Mouse (Mus musculus) right cerebral cortex, postnatal 10 days (tissue): ENCODE measurements around the gene Cops4.

ENCODE experiments used
- DNase-seq, 2 experiments: peaks; one replicate each; pipeline ENCODE4 v3.0.0; 2021; ENCODE audit warnings: low spot score in 2 of 2

Cops4 gene

DNA sequence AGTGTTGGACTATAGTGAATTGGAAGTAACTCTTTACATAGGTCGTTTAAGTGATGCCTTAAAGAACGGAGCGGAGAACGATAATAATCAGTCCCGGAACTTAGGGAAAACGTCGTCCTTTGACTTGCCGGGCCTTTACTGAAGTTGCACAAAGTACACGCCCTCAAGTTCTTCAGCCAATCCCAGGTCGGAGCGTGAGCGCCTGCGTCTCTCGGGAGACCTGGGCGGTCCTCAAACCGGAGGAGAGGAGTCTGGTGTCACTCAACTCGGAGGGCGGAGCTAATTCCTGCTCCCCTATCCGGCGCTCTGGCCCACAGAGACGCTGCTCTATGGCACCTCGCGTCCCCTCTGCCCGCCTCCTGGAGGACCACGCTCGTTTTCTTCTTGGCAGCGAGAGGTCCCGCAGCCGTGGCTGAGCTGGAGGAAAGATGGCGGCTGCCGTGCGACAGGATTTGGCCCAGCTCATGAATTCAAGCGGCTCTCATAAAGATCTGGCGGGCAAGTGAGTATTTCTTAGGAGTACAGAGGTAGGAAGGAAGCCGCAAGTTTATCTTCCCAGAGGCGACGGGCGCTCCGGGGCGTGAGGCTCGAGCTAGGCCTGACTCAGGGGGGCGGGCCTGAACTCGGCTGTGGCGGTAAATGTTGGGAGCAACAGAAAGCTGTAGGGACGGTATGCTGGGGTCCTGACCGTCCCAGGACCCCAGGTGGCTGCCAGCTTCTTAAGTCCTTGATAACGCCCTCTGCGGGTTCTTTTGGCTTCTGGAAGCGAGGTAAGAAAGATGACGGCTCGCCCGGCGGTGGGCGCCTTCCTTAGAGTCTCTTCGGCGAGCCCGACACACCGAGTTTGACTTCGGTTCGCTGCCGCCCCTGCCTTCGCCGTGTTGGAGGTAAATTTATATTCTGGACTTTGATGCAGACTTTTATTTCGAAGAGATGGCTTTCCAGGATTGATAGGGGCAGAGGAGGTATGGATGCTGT lies at the start of gene Cops4:
Gene Cops4, plus strand, starts transcription at position 261 of the 978 bp plus-strand sequence.
- DNase-seq, result peak; percentile 98 to 99

DNA sequence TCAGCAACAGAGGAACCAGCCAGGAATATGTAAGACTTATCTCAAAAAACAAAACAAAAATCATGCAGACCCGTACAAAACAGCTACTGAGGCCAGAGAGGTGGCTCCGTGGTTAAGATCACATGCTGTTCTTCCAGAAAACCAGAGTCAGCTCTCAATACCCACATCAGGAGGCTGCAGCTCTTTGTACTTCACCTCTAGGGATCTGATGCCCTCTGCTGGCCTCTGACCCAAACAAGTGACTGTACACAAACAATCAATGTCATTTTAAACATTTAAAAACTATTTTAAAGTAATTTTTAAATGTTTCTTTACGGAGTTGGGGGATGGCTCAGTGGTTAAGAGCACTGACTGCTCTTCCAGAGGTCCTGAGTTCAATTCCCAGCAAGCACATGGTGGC lies 41.8 kb upstream of the Cops4 start:
- DNase-seq, result no peak

DNA sequence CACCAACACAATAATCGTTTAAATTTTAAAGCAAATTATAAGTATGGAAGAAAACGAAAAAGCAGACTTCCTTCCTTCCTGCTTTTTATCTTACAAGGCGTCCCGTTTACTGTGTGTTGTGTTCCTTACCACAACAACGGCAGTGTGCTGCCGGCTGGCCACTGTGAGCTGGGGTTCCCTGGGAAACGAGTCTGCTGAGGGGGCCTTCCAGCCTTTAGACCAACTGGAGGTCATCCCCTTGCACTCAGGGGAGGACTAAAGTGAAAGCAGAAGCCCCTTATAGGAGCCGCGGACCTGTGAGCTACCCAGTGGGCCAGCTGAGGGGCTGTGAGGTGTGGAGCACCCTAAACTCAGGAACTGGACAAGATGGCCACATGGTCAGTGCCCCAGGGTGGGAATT lies 40.5 kb upstream of the Cops4 start:
- DNase-seq, result no peak

DNA sequence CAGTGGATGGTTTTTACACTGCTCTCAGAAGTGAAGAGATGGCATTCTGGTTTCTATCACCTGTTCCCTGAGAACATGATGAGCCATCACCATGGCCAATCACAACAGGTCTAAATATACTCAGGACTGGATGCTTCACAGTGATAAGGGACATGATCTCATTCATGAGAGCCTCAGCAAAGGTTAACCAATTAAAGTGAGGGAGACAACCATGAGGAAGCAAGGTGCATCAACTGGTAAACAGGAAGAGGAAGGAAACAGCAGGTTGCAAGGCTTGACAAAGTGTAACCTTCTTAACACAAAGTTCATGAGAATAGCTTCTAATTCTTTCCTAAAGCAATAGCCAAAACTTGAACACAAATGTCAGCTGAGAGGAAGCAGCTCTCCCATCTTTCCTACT lies 34.5 kb upstream of the Cops4 start:
- no peak for DNase-seq

DNA sequence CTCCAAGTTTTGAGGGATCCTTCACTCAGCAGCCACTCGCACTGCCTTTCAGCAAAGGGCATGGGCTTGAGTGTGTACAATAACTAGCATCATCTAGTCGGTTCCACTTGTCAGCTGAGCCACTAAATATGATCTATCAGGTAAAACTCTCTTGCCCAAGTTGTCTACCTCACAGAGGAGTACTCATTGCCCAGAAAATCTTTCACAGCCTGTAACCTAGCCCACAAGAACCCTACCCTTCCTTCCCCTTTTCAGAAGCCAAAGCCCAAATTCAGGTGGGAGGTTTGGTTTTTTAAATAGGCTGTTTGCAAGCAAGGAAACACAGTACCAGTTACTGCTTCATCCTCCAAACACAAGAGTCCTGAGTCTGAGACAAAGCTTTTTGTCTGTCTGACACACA lies 31.0 kb upstream of the Cops4 start:
- DNase-seq, result no peak

DNA sequence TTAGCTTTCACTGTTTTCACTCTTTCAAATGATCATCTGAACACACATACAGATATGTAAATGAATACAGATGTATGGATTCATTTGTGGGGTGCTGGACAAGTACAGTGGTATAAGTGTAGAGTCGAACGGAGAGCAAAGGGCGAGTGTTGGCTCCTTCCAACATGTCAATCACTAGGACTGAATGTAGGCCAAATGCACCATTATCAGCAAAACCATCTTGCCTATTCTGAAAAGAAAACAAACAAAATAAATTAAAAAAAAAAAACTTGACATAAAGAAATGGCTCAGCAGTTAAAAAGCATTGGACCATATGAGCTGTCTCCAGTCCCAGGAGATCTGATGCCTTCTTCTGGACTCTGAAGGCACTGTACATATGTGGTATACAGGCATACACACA lies 29.9 kb upstream of the Cops4 start:
- no peak for DNase-seq

DNA sequence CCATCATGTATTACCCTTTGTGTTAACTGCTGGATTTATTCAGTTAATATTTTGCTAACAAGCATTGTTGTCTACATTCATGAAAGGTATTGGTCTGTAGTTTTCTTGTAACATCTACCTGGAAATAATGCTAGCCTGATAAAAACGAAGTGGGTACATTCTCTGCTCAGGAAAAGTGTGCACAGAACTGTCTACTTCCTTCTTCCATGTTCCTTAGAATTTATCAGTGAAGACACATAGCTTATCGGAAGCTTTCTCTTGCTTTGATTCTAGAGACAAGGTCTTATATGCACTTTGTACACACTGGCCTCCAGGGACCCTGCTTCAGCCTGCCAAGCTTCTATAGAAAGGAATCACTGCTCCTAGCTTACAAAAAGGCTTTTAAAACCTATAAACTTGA lies 28.8 kb upstream of the Cops4 start:
- DNase-seq, result no peak

DNA sequence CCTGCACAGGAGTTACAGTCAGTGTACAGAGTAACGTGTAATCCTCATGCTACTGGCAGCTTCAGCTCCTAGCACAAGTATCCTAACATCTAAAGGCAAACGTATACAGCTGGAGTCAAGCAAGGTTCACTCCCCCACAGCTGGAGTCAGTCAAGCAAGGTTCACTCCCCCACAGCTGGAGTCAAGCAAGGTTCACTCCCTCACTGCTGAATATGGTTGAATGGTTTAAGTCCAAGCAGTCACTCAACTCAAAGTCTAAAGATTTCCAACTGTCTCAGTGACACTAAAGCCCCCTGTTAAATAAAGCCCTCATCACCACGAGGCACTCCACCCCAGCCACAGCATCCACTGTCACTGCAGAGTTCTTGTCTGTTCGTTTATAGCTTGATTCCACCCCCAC lies 26.4 kb upstream of the Cops4 start:
- DNase-seq, result no peak

DNA sequence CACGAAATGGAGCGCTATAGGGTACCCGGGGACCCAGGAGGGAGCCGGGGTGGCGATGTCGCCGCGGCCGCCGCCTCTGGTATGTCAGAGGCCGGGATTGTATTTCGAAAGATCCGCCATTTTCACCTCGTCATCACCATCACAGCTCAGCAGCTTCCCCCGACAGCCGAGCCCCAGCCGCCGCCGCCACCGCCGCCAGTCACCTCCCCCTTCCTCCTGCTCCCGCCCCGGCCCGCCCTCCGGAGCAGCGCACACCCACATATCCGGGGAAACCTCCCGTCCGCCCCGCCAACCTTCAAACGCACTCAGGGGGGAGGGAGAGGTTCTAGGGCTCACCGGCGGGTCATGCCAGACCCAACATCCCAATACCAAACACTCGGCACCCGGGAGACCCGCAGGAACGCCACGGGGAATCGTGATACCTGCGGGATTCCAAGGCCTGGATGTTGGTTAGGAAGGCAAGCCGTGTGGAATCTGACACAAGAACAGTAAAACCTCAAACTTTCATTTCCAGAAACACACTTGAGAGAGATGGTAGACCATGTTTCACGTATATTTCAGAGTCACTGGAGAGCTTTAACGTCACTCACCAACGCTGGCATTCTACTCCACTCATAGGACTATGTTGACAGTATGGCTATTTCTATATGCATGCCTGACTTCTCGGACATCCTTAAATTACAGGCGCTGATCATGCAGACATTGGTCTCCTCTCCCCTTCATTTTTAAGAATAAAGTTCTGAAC lies 19.5 kb upstream of the Cops4 start:
- peak; percentile 85 to 87 for DNase-seq

DNA sequence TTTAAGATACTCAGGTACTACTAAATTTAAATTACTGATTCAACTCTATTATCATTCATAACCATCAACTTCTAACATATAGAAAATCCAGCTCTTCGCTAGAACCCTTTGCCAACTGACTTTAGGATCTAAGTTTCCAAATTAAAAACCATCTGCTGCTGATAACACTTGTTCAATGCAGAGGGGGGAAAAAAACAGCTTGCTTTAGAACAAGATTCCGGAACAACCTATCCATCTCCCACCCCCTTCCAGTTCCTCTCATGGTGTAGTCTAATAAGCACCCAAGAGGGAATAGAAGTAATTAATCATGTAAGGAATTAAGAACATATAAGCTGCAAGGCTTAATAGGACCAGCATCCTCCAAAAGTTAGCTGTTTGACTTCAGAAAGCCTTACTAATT lies 18.9 kb upstream of the Cops4 start:
- DNase-seq, result no peak

DNA sequence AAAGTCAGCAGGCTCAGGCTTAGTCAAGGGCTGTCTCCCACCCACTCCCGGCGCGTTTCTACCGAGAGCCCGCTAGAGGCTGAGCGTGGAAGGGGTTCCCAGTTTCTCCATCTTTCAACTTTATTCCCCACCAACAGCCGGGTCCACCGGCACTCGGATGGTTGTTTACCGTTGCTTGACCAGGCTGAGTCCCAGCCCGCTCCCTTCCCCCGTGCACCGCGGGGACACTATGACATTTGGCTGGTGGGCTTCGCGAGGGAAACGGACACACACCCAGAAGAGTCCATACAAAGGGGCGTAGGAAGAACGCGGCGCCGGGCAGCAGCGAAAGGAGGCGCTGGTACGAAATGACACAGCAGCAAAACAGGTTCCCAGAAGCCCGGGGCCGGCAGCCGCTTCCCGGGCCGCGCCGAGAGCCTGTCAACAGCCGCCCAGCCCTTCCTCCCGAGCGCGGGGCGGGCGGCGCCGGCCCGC lies 18.2 kb upstream of the Cops4 start:
- peak; percentile 67 to 71 for DNase-seq

DNA sequence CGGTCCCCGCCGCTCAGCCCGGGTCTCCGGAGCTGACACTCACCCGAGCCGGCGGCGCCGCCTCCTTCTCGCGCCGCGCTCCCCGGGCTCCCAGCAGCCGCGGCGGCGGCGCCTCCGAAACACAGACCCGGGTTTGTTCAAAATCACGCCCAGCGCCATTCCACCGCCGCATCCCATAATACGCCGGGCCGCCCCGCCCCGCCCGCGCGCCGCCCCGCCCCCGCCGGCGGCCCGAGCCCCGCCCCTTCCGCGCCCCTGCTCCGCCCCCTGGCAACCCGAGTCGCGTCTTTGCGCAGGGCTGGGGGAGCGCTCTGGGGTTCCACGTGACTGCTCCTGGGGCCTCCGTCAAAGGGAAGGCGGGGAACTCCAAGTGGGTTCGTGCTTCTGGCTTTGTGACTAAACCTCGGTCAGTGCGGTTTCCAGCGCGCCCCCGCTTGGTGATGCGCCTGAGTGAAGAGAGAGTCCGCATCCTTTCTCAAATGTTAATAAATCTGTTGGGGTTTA lies 17.6 kb upstream of the Cops4 start, which contains the start of gene Lin54:
Gene Lin54, minus strand, starts transcription at position 182 of the 504 bp plus-strand sequence.
- peak; percentile 94 to 95 for DNase-seq

DNA sequence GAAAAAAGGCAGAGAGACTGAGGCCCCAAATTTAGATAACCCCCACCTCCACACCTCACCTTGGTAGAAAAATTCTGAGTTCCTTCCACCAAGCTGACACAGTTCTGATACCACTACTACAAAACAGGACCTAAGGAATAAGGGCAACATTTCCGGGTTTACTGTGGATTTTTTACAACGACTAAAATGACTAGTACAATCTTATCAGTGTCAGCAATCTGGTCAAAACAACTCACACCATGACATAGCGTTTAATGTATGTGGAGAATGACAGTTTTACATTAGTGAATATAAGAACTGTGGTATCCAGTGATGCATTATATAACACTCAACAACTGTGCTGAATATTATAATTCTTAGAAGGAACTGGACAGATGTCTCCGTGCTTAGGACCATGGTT lies 16.8 kb upstream of the Cops4 start:
- DNase-seq, result no peak

DNA sequence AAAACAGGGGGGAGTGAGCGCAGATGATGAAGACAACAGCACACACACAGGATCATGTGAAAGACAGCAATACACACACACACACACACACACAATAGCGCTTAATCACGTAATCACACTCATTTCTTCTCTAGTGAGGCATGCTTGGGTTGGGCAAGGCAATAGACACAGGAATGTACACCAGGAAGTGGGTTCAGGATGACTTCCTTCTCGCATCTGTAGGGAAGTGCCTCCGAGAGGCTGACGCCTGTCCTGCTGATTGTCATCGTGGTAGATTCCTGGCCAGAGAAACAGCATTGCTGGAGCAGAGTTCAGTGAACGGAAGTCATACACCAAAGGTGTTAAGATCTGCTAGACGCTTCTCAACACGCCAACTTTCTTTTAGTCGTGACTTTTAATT lies 8.9 kb upstream of the Cops4 start:
- no peak for DNase-seq

DNA sequence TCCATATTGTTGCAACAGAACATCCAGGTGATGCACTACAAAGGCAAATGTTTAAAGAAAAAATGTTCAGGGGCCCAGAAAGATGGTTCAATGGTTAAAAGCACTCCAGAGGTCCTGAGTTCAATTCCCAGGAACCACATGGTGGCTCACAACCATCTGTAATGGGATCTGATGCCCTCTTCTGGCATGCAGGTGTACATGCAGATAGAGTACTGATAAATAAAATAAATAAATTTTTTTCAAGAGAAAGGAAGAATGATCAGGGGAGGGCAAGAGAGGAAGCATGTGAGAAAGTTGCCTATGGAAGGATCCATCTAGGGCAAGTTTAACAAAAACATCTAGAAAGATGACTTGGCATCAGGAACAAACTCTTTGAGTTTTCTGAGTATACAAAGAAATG lies 5.5 kb upstream of the Cops4 start:
- DNase-seq, result no peak

DNA sequence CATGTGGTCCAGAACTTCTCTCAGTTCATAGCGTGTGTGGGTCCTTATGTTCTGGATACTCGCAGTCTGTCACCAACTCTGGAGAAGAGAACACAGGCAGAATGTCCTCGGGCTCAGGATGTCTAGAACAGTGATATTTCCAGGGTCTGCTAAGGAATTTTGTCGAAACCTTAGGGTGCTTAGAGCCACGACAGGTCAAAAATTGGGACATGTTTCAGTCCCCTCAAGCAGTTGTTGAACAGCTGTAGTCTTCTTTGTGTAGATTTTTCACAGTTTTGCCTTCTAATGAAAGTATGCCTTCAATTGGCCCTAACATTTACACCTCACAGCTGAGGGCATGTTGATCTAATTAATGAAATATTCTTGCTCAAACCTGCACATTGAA lies 910 bp downstream of the Cops4 start:
- DNase-seq, result no peak

DNA sequence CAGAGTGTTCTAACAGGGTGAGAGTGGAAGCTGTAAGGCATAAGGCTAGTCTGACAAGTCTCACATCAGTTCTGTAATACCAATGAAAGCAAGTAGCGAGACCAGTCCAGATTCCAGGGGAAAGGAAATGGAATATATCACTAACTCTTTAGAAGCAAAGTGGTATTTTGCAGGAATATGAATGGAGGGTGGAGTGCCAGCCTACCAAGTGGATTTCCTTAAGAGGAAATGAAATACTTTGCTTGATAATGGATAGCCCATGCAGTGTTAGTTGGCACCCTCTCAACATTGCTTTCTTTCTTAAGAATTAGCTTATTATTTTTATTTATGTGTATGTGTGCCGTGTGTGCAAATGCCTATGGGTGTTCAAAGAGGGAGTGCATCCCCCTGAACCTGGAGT lies 2.1 kb downstream of the Cops4 start:
- no peak for DNase-seq

DNA sequence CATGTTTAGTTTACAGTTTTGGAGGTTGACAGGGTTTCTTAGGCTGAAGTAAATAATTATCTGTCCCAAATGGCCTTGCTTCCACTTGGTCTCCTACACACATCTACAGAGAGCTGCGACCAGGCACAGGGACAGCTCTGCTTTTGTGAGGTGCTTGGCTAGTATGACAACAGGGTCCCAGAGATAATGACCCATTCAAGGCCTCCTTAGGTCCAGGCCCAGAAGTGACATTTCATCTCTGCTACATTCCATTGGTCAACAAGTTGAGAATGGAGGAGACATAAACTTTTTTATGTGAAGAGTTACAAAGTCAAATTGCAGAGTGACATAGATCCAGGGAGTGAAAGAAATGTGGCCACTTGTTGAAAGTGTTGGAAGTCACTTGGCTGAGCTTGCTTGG lies 5.2 kb downstream of the Cops4 start:
- no peak for DNase-seq

DNA sequence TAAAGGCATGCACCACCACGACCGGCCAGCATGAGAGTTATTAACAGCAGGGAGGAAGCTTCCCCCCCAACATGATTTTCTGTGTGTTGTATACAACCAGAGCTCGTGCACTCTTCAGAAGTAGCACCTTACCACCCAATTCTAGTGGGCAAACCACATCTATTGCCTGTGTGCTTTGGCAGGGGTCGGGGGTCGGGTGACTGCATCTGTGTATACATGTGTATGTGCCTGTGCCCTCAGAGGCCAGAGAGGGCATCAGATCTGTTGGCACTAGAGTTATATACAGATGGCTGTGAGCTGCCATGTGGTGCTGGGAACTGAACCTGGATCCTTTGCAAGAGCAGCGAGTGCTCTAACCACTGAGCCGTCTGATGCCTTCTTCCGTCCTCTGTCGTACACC lies 6.8 kb downstream of the Cops4 start:
- DNase-seq, result no peak

DNA sequence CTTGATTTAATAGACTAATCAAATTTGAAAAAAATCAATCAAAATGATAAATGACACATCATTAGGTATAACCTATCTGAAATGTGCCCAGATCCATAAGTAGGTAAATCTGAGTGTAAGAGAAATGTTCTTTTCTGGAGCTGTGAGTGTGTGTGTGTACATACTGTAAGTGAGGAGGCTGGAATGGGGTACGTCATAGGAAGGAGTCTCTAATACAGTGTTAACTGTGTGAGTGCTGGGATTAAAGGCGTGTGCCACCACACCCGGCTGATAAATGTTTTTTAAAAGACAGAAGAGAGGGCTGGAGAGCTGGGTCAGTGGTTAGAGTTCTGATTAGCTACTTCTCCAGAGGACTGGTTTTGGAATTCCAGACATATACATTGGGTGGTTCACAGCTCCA lies 7.5 kb downstream of the Cops4 start:
- no peak for DNase-seq

DNA sequence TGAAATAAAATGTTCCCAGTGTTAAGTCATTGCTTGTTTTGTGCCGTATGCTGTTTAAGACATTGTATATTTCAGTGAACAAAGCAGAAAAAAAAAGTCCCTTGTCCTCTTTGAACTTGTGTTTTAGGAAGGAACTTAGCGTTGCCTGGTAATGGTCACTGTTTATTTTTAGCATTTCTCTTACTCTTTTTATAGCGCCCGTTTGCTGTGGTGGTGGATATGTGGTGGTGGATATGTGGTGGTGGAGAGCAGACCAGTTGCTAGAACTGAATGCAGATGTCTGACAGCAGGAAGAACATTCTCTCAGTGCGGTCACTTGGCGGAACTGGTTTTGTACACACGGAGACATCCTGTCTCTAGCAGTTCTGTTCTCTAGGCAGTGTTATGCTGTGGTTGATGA lies 8.1 kb downstream of the Cops4 start:
- DNase-seq, result peak; percentile 51 to 62

DNA sequence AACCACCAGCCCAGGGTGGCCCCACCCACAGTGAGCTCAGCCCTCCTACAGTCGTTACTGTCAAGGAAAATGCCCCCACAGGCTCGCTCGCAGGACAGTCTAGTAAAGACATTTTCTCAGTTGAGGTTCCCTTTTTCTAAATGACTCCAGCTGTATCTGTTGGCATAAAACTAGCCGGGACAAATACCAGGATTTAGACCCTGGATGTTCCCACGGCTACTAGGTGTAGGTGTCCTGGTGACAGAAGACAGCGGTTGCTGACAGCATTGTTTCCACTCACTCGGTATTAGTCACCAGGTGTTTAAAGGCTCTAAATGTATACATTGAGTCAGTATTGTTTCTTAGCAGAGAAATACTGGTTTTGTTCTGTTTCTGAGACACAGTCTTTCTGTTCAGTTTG lies 17.7 kb downstream of the Cops4 start:
- no peak for DNase-seq

DNA sequence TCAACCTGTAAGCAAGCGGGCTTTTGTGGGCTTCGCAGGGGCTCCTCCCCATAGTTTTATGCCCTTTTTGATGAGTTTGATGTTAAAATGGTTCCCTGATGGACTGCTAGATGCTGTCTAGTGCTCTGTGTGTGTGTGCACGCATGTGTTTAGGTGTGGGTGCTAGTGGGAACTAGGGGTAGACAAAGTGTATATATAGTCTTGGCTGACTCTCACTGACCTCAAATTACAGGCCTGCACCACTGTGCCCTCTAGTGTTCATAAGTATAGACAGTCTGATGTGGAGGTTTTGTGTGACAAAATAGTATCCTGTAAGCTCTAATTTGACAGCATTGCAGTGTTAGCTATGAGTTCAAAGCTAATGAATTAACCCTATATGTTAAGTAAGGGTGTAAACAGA lies 18.5 kb downstream of the Cops4 start:
- DNase-seq, result no peak
